Mouse (Mus musculus) CH12.LX (cell line): ENCODE measurements around the gene Foxp1.

Experiments
- CHD2 ChIP-seq: IDR thresholded peaks from 2 replicates; pipeline ENCODE4 v1.6.1; 2011; ENCODE audit warnings: low read length, improper control_type of control experiment
- CTCF ChIP-seq, 2 experiments: IDR thresholded peaks in 1 of 2; conservative IDR thresholded peaks in 1 of 2; 2 replicates each; pipeline ENCODE4 v1.5.1; 2011 to 2012; ENCODE audit warnings: low read depth in 2 of 2, low read length in 2 of 2, improper control_type of control experiment in 1 of 2, inconsistent platforms in 1 of 2, mild to moderate bottlenecking in 1 of 2, moderate library complexity in 1 of 2
- JUND ChIP-seq: conservative IDR thresholded peaks from 2 replicates; pipeline ENCODE4 v1.6.1; 2011; ENCODE audit warnings: low read depth, low read length, improper control_type of control experiment
- KAT2A ChIP-seq: IDR thresholded peaks from 2 replicates; pipeline ENCODE4 v1.6.1; 2012; ENCODE audit warnings: low read length, improper control_type of control experiment, inconsistent platforms; ENCODE audit not compliant: insufficient replicate concordance
- NRF1 ChIP-seq: IDR thresholded peaks from 2 replicates; pipeline ENCODE4 v1.6.1; 2014; ENCODE audit warnings: low read depth, mild to moderate bottlenecking, inconsistent platforms, low read length, improper control_type of control experiment, moderate library complexity
- POLR2A ChIP-seq: IDR thresholded peaks from 2 replicates; pipeline ENCODE4 v1.6.1; 2011; ENCODE audit warnings: low read depth, mild to moderate bottlenecking, improper control_type of control experiment, low read length

- peak; percentile 88 for TF ChIP-seq CHD2
- TF ChIP-seq CTCF (conservative IDR thresholded peaks at IDR 0.05 in 1 of 2, IDR thresholded peaks at IDR 0.05 in 1 of 2; ENCODE audit: low read depth in 2 of 2, low read length in 2 of 2), result 0 out of 4 replicates have a peak, but pooled peaks of 1 of the 2 experiments have one; percentile 15
- peak; percentile 86 for TF ChIP-seq JUND
- TF ChIP-seq NRF1, result no peak
- TF ChIP-seq KAT2A, result 0 out of 2 replicates have a peak, but pooled peaks have one; percentile 46
- no peak; the same call in 1 of the 2 replicates for TF ChIP-seq POLR2A
Observed at GRCm38 (mm10) chr6:99260941-99261736, 261.4 kb downstream of the Foxp1 start.
